Mouse (Mus musculus) layer of hippocampus, postnatal 36 days (tissue): Measurements from ENCODE around the gene Wars2. TPM values are rescaled to one million over a fixed set of nuclear protein-coding genes. Genes with fewer than 3 reads are reported as not detected.

Experiments
- DNase-seq, 2 experiments: peaks; one replicate each; pipeline ENCODE4 v3.0.0; 2022
- total RNA-seq, 2 experiments: library from RNA; stranded (reverse); gene quantifications; 2 replicates each; pipeline ENCODE4 v1.2.3; 2021

Gene Wars2
- total RNA-seq, 2 experiments from 2014 or later, result 6.3 to 8.5 TPM

DNA sequence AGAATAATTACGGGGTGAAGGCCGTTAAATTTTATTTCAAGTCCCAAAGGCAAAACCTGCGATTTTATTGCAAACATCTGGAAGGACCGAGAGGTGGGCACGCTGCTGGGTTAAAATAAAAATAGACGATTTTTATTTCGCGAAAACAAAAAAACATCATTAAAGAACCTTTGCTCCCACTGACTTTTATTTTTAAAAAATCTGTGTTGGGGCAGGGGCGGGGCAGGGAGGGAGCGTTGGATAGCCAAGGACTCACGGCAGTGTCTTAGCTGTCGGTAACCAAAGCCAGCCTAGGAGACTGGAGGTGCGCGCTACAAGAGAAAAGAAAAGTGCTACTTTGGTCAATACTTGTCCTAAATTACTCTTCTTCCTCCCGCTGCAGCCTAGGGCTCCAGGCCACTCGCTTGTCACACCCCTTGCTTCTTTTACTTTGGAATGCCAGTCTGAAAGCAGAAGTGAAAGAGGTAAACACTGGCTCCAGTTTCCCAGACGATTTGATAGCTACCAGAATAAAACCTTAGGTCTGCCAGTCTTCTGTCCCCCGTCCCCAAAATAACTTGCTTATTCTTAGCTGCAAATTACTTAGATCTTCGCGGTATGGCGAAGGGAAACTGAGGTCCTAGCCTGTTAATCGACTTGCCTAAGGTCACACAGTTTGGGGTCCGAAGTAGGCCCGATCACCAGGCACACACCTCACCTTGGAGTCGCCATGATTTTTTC is 108.1 kb downstream of the Wars2 start:
- DNase-seq, result no peak

DNA sequence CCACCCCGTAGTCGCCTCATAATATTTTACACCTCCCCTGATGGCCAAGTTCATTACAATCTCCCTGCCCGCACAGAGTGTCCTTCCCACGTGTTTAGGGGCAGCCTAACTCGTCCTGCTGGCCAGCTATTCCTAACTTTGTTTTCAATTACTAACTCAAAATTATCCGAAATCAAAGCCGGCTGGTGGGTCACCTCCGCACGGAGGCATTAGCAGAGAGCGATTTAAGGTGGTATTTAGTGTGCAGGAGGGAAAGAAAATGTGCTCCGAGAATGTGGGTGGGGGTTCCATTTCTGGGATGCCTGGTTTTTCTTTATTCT is 108.6 kb downstream of the Wars2 start:
- DNase-seq, result no peak

DNA sequence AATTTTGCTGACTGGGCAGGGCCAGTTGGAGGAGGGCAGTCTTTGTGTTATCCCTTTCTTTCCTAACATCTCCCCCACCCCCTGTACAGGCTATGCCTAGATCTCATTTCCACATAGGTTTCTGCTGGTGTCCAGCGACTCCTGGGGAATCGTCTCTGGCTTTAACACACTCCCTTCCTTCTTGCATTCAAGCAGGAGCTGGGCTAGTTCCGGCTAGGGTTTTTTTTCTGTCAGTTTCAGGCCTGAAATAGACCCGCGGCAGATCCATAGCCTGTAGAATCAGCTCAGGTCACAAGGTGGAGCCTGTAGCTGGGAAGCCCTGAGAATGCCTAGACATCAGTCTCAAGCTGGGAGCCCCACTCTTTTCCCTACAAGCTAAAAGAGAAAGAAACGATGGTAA is 109.0 kb downstream of the Wars2 start:
- no peak for DNase-seq

DNA sequence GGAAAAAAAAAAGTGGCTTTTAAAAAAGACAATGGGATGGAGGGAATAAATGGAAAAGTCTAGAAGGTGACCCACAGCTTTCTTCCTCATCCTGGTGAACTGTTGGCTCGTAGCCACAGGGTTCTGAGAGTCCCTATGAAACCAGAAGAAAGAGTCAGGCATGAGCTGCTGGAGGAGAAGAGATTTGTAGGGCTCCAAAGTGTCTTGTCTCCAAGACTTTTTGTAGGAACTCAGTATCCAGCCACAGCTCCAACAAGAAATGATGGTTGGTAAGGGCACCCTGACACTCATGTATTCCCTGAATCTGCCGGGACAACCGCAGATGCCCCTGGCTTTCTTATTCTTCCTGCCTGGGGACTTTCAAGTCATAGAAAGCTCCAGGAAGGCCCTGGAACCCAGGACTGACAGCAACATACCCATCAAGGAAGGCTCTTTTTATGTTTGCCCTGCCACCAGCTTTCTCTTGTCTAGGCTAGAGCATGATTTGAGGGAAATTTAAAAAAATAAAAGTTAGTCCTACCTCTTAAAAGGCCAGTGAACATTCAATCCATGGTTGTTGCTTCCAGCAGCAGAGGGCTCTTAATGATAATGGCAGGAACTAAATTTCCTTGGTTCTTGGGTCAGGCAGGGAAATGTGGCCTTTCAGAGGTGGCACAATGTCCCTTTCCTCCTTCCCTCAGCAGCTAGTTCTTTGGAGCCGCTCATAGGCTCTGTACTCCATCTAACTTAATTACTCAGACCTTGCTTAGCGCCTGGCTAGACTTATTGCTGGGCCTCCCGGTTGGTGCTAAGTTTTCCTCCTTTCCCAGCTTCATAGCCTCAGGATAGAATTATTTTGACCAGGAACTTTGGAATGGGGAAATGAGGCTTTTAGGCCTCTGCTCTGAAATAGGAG is 110.7 kb downstream of the Wars2 start:
- DNase-seq, result no peak

DNA sequence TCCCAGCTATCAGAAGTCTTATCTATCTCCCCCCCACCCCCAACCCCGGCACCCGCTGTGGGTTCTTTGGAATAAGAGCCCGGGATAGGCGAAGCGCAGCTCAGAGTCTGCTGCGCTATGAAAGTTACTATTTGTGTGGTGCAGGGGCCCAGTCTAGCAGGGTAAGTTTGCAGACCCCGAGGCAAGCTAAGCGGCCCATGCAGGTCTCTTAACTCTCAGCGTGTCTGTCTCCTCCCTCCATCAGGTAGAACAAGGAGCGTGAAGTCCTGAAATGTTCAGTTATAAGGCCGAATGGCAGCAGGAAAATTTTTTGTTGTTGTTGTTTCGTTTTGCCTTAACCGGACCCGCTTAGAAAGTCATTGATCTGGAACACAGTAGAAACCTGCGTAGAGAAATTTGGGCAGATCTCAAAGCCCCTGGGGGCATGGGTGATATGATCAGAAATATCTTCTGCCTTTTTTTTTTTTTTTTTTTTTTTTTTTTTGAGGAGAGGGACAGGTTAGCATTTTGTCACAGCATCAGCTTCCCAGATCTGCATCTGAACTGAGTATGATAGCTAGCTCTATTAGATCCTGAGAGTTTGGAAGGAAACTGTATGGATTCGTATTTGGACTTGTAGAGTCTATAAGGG is 111.7 kb downstream of the Wars2 start:
- no peak for DNase-seq

DNA sequence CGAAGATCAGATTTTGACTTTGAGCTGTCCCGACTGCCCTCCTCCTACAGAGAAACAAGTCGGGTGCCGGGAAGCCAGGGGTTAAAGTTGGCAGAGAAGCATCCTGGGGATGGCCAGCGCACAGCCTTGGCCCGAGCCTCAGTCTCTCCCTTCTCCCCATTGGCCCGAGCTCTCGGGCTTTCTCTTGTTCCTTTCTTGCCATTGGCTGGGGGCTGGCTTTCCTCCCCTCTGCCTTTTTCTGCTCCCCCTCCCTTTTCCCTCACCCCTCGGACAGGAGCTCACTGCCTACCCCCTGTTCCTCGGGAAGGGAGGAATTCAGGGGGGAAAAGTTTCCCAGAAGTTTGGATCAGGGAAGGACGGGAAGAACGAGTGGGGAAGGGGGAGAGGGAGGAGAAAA is 112.2 kb downstream of the Wars2 start:
- DNase-seq, result no peak

DNA sequence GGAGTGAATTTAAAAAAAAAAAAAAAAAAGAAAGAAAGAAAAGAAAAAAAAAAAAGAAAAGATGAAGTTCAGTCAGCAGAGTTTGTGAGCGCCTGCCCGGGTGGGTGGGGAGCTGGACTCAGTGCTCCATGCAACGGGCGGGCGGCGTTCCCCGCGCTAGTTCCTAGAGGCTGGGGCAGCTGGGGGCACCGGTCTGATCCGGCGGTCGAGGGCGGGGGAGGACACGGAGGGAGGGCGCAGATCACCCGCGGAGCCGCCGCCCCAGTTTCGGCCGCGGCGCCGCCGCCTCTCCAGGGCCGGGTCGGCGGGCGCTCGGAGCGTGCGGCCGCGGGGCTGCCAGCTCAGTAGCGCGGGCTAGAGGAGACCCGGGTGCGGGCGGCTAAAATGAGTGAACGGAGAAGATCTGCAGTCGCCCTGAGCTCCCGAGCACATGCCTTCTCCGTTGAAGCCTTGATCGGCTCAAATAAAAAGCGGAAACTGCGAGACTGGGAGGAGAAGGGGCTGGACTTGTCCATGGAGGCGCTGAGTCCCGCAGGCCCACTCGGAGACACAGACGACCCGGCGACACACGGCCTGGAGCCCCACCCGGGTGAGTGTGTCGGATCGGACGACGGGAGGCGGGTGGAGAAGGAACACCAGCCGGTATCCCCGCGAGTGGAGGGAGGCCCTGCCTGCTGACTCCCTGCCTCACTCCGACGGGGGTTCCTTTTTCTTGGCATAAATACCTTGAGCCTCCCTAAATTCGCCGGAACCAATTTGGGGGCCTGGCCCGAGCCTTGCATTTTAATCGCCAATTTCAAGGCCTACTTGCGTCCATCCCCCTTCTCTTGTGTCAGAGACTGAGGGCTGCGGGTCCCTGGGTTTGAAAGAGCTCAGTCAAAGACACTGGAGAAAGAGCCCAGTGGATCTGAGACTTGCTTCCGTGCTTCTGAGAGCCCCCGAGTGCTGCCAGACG is 112.9 kb downstream of the Wars2 start:
- peak in 1 of 2 experiments; percentile 29 for DNase-seq

DNA sequence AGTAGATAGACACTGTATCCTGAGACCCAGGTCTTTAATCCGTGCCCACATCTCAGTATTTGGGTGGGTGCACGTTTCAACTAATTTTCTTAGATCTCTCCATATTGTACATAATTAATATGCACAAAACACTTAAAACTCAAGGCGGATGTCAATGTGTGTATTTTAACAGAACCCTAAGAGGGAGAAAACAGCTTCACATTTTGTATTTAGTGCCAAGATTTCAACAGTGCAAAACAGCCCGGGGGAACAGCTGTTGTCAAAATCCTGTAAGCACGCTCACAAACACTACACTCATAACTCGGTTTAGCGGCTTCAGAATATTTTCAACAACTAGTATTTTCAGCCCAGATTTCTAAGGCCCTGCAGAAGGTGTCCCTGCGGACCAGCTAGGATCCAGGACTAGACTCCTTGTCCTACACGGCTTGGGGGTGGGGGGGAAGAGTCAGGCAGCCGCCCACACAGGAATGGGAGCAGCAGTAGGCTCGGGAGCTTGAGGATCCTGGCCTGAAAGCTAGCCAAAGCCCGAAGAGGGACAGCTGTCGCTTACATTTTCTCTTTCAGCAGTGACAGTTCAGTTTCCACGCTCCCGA is 113.8 kb downstream of the Wars2 start:
- no peak for DNase-seq

DNA sequence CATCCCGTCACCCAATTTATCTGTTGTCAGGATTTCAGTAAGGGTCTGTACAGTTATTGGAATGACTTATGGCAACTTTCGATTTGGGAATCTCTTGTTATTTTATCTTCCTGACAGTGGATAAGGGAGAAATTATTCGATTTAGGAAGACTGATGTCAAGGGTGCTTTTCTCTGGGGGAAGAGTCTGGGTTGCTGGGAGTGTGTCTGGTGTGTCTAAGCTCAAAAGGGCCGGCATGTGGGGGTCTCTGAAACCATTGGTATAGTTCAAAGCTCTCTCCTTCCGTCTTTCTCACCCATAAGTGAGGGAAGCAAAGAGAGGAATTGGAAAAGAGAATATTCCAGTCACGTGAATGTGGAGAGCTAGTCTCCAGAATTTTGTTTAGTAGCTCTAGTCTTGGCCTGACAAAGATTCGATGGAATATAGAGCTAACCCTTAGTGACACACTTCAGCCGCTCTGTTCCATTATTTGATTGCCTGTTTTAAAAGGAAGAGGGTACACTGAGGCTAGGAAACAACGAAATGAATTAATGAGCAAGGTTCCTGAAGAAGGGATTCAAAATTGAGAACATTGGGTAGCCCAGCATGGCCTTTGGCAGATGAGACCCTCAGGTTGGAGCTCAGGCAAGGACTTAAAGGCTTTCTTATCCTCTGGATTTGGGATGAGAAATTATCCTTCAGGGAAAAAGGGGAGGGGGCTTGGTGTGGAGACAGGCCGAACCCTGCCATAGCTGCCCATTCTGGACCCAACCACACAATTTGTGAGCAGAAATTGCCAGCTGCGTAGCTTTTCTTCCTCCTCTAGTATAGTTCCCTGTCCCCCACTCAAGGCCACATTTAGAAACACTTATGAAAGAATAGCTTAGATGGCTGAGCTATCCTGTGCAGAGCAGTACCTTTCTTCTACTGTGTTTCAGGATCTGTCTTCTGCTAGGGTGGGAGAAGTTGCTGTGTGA is 114.8 kb downstream of the Wars2 start:
- DNase-seq, result no peak

DNA sequence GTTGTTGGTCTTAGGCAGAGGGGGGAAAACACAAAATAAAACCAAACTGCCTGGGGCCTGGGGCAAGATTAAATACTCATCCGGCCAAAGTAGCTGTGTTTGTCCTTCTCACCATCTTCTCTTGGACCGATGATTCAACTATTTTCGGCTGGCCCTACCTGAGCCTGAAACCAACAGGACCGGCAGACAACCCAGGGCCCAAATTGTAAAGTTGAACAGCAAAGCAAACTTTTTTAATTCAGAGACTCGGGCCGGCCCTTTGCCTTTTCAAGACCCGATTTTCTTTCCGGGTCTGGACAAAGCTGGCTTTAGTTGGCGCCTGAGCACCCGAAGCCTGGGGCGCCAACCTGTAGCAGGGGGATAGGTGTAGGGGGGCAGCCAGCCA is 115.5 kb downstream of the Wars2 start:
- no peak for DNase-seq

DNA sequence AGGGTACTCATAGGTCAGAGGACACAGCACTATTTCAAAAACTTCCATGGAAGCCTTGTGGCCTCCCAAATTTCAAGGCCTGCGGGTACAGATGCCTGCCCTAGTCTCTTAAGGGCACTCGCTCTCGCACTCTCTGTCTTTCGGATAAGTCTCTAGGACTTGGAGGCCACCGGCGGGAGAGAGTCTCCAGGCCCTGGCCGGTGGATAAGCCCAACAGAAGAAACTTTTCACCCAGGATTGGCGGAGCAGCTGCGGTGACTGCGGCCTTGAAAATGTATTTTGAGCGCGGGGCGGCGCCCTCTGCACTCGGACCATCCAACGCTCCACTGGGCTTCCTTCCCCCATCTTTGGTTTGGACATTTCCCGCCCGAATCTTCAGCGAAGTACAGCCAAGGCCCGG is 115.9 kb downstream of the Wars2 start:
- no peak for DNase-seq

DNA sequence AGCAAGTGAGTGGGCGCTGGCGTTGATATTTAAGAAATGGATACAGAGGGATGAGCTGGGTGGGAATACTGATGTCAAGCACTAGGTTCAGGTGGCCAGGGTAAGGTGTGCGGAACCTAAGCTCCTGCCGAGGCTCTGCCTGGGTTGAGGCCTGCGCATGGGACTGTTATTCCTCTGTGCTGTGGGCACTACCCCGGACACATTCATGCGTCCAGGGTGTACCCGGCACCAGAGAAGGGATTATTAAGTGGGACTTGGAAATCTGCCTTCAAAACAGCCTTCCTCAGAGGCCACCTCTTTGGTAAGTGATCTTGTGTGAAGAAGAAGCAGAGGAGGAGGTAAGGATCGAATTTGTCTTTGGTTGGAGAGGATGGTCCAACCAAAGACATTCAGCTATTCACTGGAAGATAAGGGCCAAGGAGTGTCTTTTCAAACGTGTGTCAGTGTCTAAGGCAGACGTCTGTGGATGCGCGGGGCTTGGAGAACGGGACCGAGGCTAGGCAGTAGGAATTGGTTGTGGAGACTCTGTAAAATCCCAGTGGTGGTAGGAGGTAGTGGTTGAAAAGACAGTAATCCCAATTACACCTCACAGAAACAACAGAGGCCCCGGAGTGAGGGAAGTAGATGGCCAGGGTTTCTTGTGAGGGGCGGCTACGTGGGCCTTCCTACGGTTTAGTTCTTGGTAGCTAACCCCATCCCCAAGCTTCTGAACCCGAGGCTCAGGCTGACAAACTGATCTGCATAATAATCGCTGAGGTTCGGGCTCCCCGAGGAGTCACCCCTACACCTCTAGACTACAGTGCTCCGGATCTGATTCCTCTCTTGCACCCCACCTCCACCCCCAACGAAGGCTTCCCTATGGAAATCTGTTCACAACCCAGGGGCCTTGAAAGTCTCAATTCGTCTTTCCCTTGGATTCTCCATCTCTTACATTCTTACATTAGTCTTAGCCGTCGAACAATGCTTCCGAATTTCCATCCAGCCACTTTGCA is 117.0 kb downstream of the Wars2 start:
- no peak for DNase-seq

DNA sequence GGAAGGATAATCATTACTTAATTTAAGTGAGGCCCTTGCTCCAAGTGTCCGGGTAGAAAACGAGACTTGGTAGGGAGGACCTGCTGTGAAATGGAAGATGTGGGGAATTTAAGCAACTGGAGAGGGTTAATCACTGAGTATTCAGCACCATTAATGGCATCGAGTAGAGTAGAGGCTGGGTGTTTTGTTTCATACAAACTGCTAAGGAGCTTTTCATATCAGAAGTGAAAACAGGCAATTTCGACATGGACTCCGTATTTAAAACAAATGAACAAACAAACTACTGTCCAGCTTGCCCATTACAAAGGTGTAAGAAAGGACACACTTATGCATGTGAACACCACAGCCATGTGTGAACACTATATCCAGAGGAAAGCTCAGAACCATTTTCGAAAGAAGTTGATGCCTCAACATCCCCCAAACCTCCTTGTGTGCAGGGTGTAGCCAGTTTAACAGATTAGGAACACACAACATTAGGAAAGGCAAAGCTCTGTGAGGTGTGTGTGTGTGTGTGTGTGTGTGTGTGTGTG is 118.9 kb downstream of the Wars2 start:
- DNase-seq, result no peak

DNA sequence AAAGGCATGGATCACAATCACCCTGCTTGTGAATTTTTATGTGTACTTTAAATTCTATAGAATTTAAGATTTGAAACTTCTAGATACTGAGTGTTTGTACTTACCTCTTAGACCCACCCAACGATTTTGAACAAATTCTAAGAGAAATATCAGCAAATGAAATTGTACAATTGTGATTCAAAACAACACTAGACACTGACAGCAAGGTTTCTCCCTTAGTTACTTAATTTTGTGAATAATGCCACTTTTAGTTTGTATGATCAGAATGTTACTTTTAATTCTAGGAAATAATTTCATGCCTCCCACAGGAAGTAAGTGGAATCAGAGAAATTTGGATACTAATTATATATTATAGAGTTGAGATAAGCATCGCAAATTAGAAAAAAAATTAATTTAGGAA is 119.5 kb downstream of the Wars2 start:
- DNase-seq, result no peak

DNA sequence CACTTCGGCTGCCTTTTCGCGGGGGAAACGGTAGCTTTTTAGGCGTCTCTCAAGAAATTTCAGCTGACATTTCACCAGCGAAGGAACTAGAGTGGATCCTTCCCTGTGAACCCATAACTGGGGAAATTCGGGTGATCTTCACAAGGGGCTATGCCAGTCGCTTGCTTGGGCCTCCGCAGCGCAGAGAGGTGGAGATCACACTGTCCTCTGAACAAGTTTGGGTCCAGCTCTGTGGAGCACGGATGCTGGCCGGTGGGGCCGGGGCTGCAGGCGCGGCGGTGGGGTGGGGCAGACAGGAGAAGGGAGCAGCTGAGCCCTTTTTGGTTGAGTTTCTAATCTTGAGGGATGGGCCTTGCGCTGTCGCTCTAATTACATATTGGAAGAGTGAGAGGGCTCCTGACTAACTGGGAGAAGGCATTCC is 120.5 kb downstream of the Wars2 start:
- no peak for DNase-seq

DNA sequence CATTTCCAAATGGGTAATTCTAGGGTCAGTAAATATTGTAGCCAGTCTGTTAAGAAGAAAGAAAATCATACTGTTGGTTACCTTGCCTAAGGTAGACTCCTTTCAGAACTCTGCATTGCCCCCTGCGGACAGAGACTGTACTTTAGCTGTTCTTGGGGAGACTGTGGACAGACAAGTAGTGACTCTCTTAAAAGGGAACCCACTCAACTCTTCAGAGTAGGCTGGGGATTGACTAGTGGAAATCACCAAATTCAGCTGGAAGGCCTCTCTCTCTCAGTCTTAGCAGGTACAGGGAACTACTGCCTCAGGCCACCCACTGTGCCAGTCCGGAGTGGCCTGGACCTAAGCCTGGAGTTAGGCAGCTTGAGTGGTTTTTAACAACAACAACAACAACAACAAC is 121.1 kb downstream of the Wars2 start:
- DNase-seq, result no peak

DNA sequence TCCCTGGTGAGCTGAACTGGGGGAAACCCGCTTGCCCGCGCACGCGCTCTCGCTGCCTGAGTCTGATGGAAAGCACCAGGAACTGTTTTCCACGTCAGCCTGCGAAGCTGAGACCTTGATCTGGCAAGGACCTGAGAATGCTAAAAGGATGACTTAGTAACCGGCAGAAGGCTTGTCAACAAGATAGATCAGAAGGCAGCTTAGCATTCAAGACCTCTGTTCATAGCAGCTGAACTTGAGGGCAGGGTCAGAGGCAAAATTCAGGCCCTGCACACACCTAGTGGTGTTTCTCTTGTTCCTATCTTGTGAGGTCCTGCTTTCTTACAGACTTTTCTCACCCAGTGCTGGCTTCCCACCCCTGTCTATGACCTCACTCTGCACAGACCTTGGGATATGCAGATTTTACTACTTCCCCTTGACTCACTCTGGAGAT is 122.6 kb downstream of the Wars2 start:
- no peak for DNase-seq

DNA sequence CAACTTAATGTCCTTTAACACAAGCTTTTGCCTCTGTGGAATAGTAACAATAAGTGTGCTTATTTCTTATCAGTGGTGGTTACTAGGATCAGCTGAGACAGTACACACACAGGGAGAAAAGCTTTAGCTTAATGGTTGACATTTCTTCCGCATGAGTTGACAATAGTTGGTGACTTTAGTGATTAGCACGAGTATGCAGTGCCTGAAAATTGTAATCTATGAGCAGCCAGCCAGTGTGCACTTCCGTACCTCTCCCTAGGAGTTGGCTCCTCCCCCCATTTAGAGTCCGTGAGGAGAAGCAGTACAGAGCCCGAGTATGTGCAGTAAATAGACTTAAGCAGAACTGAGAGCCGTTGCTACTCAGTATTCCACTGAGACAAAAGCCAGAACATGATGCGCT is 123.8 kb downstream of the Wars2 start:
- DNase-seq, result no peak

DNA sequence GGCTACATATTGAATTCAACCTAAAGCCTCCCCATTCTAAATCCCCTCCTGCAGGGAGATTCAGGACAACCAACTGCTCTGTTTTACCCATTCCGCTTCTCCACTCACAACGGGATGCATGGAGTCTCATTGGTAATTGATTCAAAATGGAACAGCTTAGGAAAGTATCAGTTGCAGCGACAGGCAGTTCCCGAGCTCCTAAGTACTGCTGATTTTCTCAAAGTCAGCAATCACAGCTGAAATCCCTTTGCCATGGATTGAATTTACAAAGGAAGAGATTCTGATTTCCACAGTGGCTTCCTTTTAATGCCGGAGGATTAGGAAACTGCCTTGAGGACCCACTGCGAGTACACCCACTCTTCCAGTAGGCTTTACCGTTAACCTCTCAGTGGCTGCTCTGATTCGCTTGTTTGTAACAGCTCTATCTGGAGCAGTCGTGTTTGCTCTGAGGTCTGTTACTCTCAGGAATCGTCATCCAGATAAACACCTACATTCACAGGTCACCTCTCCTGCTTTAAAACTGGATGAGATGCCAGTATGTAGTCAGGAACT is 126.0 kb downstream of the Wars2 start:
- DNase-seq, result no peak
